Mouse (Mus musculus): Measurements from ENCODE around the gene Fgf9. TPM values are rescaled to one million over a fixed set of nuclear protein-coding genes. Genes with fewer than 3 reads are reported as not detected.

Gene Fgf9
- total RNA-seq, 2 experiments from 2014 or later: 7.1 TPM

DNA sequence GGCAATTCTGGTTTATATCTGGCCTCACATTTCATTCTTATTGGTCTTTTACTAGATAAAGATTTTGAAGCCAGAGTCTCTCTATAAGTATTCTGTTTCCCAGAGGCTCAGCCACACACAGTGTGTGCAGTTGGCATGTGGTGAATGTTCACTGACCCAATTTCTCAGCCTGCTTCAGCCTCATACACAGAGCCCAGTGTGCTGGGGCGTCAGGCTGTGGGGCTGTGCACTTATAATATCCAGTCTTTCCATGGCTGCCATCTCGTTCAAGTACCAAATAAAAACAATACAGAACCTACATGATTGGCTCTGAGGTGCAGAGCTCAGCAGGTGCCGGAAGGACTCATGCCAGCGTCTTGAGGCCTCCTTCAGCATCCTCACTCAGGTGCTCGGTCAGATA is 19.1 kb downstream of the Fgf9 start:
- DNase-seq: no peak

DNA sequence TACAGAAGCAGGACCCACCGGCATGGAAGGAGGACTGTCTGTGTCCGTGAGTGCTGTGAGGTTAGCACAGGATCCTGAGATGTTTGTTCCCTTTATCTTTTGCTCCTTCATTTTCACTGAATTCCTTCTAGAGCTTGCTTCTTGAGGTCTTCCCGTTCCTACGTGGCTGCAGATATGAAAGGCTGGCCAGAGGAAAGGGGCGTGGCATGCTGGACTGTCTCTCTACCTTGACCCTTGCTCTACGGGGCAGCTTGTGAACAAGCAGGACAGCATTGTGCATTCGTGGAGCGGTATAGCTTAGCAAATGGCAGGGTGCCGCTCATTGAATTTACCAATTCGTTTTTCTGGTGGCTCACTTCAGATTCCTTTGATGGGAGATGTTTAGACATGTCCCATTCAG is 21.0 kb downstream of the Fgf9 start:
- no peak for DNase-seq

DNA sequence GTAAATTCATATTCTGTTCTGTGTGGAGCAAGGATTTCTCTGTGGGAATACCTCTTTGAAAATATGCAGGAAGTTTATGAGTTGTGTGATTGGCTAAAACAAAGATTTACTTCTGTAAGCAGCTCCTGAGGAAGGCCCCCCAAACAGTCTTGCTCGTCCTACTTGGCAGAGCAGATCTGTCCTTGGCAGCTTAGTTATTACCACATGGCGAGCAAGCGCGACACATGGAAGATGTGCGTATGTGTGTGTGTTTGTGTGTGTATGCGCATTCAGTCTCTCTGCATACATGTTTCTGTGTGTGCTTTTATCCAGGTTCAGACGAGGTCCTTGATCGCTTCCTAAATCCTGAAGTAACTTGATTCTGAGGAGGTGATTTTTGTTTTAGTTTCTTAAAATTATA is 29.3 kb downstream of the Fgf9 start:
- no peak for DNase-seq

DNA sequence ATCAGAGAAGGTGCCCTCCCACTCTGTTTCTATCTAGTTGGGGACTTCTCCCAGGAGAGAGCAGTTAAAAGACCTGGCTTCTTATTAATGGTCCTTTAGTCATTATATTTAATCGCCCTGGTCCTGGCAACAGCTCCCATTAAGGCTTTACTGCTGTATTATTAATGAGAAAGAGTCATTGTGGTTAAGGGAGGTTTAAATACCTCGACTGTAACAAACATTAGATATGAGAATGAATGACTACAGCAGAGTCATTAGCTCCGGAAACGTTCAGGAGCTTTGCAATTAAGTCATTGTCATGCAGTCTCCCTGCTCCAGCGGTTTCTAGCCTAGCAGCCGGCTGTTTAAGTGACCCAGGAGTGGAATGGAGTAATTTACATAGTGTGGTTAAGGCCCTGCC is 31.0 kb downstream of the Fgf9 start:
- DNase-seq: no peak

DNA sequence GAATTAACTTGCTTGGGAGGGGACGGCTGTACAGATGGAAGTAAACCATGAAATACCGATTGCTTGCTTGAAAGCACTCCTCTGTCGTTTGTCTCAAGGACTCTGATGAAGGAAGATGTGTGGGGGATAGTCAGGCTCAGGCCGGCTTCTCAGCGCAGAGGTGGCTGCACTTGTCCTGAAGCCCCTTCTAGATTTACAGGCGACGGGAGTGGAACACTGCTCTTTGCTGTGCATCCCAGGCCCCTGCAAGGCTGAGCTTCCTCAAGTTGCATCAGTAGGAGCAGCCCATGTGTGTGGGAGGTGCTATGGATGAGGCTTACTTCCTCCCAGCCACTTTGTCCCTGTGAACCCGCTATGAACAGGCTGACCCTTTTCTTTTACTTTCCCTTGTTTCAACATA is 33.9 kb downstream of the Fgf9 start:
- DNase-seq: no peak

DNA sequence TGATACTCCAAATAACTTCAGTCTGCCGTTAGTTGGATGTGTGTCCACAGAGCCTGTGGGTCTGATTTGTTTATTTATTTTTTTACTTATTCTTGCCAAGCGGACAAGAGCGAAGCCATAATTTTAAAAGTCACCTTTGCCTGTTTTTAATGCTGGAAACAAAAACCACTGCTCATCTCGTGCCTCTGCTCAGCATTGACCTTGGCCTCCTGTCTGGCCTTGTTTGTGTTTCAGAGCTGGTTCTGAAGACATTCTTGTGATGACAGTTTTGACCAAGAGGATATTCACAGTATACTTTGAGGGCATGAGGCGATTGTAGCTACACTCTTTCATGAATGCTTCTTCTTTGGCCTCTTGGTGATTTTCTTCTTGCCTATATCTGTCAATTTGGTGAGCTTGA is 35.2 kb downstream of the Fgf9 start:
- DNase-seq: no peak

DNA sequence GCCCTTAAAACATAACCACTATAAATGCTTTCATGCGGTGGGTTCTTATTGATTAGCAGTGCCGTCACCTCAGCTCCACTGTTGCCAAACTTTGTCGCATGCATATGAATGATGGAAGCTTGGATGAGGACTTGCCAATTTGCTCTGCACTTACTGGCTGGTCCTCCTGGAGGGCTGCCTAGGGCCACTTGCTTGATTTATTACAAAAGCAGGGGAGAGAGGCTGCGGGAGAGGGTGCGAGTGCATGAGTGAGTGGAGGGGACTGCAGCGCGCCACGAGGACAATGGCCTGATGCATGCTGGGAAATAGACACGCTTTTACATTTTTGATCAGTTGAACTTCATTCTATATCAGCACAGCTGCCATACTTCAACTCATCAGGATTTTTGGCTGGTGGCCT is 39.3 kb downstream of the Fgf9 start:
- no peak for DNase-seq

DNA sequence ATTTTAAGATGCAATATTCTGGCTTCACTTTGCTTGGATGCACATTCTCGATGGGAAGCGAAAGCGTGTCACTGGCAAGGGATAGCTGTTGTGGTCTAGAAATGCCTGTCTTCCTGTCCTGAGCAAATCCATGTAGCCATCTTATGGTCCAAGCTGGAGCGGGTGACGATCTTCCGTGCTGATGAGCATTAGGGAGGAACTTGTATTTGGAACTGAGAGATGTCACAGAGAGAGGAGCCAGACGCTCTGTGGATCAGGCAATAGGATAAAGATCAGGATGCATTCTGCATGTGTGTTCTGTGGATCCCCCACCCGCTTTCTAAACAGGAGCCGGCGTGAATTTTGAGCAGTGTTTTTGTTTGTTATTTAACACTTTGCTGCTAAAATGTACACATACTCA is 41.2 kb downstream of the Fgf9 start:
- DNase-seq: no peak

DNA sequence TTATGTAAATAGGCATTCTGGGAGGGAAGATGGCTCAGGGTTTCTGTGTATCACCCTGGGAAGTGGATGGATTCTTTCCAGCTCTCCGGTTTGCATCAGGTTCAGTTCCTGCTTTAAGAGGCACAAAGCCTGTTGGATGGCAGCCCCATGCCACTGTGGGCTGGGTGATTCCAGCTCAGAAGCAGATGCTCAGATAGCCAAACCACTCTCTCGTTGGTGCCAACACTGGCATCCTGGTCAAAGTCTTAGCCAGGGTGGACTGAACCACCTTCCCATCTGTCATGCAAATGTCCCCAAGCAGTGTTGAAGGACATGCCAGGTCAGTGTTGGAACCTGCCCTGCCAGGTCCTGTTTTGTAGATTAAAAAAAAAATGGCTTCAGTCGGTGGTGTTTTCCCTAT is 42.0 kb downstream of the Fgf9 start:
- DNase-seq: no peak

DNA sequence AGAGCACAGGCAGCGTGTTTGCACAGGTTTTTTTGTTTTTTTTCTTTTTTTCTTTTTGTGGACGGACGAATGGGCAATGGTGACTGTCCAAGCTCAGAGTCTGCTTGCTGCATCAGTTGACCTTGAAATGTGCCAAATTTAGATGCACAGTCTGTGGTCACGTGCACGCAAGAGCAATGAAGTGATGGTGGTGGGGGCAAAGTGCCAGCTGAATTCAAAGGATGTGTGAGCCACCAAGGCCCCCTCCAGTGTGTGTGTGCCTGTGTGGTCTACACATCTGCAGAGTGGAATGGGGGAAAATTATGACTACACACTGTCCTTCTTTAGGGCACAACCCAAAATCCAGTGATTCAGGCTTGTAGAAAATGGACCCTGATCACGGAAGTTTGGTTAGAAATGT is 42.8 kb downstream of the Fgf9 start:
- peak in 1 of 2 experiments; percentile 17 for DNase-seq

DNA sequence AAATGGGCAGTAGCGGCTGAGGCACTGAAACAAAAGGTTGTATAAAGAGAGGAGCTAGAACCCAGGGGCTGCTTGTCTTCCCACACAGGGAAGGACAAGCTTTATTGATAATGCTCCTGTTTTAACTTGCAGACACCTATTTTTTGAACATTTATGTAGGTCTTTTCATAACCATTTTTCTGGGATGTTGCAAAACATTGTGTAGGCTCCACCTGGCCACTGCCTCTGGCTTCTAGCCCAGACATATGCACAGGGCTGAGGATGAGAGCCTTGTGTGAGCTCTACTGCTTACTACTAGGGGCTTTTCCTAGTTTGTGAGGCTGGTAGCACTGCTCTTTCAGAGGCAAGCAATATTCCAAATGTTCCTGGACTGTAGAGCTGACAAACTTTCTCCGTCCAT is 43.8 kb downstream of the Fgf9 start:
- no peak for DNase-seq

DNA sequence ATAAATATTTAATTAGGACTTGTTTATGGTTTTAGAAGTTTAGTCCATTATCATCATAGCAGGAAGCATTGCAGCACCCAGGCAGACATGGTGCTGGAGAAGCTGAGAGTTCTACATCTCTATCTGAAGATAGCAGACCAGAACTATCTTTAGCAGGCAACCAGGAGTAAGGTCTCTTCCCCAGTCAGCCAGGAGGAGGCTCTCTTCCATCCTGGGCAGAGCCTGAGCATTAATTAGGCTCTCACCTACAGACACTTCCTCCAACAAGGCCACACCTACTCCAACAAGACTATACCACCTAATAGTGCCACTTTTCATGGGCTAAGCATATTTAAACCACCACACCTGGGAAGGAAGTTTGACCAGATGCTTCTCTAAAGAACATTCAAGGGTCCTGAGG is 54.3 kb downstream of the Fgf9 start:
- DNase-seq: no peak

DNA sequence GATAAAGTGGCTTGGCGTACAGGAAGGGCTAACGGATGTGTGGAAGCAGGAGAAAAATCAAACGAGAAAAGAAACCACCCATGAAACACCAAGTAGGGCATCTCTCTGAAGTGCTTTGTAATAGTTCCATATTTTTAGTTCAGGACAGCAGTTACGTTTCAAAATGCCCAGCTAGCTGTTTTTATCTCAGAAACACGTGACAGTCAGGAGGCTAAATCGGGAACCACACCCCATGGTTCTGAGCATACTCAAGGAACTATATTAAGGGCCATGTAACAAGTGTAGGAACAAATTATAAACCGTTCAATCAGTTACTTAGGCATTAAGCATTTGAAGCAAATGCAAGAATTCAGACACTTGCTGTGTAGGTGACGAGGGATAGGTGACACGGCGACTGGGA is 56.2 kb downstream of the Fgf9 start:
- DNase-seq: peak; percentile 31 to 55

DNA sequence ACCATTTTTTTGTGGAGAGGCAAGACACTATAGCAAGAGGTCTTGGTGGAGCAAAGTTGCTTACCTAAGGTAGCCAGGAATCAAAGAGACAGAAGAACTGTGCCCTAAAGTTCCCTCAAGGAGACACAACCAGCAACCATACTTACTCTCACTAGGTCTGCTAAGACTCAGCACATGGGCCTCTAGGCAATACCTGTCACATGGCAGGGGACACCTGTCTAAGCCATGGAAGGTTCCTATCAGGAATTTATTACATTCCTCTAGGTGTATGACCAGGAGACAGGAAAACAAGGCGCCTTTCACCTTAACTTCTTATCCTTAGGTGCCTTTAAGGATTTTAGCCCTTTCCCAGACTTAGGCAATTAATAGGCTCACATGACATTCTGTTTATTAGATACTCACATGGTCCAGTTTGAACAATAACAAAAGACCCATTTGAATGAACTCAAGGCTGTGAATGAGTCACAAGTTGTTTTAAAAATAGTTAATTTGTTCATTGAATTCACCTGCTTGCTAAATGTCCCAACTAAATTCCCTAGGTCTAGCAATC is 69.2 kb downstream of the Fgf9 start:
- DNase-seq: no peak

DNA sequence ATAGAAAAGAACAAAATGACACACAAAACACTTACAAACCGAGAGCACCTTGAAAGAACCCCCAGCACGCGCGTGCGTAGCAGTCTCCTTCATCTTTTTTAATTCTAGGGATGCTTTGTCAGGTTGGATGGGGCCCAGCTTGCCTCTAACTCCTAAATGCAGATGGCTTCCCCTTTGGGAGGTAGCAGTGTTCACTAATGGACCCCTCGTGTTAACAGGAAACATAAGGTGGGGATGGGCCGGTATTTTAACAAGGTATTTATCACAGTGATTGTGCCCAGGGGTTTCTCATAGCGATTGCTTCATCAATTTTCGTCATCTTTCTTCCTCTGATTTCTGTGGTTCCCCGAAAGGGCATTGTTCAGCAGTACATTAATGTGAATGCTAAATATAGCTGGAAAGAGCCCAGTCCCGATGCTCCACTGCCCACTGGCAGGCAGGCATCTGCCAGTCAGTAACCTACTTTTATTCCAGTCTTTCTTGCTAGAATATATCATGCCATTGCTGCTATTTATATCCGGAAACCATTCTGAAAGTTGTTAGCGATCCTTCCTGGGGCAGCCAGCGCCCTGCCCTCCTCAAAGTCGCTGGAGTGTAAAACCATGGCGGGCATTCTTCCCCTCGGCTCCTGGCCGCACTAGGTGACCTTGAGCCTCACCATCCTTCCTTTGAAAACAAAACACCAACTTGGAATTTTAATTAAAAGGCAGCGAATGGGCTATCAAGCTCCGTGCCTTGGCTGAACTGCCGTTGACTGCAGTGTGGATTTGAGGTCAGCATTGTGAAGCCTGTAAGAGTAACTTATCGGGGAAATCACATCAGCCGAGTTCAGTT is 79.5 kb downstream of the Fgf9 start:
- peak in 1 of 2 experiments; percentile 1 for DNase-seq

DNA sequence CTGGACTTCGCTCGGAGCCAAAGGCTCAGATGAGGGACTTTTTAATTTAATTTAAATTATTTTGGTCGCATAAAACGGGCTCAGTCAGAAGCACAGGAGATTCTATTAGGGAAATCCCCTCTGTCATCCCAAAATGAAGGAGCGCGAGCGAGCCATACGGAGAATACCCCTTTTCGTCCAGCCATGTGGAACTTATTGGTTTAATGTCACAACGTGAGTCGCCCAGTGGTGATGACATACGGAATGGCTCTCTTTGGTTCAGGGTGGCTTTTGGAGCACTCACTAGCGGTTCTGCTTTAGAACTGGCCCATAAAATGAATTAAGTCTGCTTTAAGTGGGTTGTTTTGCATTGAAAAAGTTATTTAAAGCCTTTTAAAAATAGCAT is 80.1 kb downstream of the Fgf9 start:
- no peak for DNase-seq

DNA sequence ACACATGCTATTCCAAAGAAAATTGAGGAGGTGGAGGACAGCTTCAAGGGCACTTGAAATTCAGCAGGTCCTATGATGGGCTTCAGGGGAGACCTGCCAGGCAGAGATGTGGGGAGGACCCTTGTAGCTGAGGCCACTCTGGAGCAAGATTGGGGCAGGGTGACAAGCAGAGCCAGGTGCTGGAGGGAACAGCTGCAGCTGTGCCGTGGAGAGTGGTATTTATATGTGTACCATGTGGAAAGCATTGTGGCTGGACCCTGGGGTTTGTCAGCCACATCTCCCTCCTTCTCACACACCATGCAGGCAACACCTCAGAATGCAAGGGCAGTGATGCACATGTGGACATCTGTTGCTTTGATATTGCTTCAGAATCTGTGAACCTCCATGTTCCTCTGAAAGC is 81.8 kb downstream of the Fgf9 start:
- no peak for DNase-seq

DNA sequence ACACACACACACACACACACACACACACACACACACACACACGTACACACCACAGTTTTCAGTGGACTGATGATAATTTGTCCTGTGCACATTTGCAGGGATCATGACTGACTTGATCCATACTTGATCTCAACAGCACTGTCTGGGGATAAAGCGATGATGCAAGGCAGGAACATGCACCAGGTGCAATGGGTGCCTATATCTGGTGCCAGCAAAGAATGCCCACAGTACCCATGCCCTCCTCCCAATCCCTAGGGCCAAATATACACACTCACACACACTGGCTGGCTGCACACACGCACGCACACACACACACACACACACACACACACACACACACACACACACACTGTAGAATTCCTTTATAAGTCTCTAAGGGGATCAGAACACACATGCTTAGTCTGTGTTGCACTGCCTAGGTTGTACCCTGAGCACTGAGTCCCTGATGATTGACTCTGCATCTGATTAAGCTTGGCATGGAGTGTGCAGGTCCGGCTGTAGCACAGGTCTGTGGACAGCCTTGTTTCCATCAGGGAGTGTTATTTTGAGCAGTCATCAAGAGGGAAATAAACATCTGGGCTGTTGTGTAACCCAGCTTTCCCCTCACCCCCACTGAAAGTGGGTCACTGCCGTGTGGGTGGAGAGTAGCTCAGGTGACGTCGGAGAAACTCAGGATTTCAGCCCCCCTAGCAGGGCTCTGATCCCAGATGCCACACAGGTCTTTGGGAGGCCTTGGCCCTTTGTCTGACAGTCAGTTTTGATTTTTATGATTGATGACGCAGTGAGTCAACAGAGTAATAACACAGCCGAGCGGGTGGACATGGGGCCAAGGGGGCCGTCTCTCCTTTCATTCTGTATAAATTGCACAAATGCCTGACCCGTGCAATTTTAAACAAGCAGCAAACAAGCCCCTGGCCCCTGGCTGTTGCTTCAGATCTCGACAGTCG is 83.4 kb downstream of the Fgf9 start:
- no peak for DNase-seq

DNA sequence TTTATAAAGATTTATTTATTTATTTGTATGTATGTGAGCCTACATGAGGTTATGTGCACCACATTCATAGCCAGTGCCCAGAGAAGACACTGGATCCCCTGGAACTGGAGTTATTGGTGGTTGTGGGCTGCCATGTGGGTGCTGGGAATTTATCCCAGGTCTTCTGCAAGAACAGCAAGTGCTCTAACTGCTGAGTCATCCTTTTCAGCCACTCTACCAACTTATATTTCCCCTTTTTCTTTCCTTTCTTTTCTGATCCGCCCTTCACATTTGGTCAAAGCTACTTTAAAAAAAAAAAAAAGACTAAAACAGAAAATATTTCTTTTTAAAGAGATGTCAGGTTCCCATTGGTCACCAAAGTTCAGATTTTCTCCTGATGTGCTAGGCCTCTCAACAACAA is 90.3 kb downstream of the Fgf9 start:
- DNase-seq: no peak
